Mouse (Mus musculus) urinary bladder, postnatal 14 days (tissue): Measurements from ENCODE around the gene Zxdb.
A peak's percentile ranks its signal among the peaks of the same experiment; 100 is the strongest.
"Not testable (repeated sequence)": the region's sequence is repeated elsewhere in the genome, so short reads cannot be mapped to it uniquely, and the experiment has no call there.

Experiments
- DNase-seq: peaks from one replicate; pipeline ENCODE4 v3.0.0; 2021; ENCODE audit warnings: low spot score

Zxdb gene

DNA sequence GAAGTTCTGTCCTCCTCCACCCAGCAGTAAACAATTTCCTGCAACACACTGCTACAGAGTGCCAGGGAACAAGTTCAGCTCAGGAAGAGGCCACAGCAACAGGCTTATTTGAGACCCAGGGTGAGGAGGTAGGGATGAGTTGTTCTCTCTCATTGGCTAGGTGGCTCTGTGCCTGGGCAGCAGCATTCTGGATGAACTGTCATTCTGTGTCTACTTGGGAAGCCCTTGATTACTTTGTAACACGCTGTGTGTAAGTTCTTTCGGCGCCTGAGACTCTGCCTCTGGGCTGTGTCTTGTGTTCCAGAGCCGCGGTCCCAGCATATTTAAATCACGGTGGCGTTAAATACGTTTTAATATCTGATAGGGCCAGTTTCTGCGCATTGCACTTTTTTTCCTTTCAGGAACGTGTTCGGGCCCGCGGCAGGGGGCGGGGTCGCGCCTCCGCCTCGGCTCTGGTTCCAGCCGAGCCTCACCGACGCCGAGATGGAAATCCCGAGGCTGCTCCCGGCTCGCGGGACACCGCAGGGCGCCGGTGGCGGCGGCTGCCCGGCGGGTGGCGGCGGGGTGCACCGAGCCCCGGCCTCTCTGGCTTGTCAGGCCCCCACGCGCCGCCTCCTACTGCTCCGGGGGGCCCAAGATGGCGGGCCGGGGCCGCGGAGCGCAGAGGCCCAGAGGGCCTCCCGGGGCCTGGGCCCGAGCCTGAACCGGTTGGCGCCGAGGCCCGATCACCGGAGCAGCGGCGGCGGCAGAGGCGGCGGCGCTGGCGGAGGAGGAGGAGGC, at the start of gene Zxdb:
TSS of gene Zxdb (plus strand) at position 378 of the 780 bp plus-strand sequence.
- DNase-seq = not testable (repeated sequence)

DNA sequence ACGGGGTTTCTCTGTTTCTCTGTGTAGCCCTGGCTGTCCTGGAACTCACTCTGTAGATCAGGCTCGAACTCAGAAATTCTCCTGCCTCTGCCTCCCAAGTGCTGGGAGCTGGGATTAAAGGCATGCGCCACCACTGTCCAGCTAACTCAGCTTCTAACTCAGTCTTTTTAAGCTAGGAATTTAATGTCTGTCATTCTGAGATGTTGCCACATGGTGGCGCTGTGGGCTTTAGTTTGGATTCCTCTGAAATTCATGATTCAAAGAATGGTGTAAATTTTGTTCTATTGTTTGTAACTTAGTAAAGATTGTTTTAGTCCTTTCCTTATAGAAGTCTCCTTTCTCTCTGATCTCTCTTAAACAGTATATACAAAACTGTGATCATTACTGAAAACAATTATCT, 49.4 kb upstream of the Zxdb start:
- peak; percentile 37 for DNase-seq

DNA sequence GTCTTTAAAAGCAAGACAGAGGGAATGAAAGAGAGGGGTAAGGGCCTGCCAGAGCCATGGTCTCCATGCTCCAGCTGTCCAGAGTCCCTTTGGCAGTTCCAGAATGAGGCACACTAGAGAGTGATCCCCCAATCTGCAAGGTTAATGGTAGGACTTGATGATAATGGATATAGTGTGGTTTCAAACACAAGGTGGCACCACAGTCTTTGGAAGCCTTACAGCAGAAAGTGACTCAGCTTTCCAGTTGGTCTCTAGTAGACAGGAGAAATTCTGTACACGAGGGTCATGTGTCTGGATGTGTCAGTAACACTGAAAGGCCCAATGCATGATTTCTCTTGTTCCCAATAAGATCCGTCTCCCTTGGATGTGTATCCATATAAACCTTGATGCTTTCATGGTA, 42.8 kb upstream of the Zxdb start:
- DNase-seq = not testable (repeated sequence)

DNA sequence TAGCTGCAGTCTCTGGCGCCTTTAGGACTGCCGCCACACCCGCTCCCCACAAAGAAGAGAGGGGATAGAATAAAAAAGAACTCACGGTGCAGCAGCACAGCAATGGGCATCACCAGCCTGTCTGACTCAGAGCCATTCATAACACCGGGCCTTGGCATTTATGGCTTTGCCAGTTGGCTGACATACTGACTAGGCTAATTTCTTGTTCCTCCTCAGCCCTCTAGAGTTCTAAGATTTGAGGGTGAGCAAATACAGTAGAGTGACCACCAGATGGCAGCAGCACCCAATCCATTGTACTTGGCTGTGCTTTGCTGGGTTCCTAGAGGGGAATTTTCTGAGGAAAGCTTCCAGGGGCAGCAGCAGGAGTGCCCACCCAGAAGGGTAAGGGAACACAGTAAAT, 34.8 kb upstream of the Zxdb start:
- not testable (repeated sequence) for DNase-seq

DNA sequence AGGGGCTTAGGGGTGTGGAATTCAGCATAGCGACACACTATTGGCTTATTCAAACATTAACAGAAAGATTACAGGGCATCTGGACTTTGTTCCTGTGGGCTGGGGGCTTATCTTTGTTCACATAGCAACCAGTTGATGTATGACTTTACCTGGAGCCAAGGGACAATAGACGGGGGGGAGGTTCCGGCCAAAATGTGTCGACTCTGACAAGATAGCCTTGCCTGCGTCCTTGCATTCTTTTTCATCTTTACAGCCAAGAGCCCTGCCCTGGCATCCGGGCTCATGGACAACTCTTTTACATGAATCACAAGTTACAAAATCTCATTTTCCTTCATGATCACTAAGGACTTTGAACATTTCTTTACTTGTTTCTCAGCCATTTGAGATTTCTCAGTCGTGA, 17.7 kb upstream of the Zxdb start:
- DNase-seq = not testable (repeated sequence)

DNA sequence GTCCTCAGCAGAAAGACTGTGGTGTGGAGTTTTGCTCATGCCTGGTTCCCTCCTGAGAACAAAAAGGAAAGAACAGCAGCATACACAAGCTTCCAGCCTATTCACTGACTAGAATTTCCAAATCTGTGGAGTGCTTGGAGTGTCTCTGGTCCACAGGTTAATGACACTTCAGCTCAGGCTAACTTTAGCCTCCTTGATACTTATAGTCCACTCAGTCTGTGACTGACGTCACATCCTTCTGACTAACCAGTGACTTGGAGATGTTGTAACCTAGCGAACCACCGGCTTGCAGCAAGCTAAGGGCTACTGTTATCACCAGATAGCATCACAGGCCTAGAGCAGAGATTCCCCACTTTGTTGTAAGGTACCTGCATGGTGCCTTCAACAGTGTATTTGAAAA, 14.6 kb upstream of the Zxdb start:
- not testable (repeated sequence) for DNase-seq

DNA sequence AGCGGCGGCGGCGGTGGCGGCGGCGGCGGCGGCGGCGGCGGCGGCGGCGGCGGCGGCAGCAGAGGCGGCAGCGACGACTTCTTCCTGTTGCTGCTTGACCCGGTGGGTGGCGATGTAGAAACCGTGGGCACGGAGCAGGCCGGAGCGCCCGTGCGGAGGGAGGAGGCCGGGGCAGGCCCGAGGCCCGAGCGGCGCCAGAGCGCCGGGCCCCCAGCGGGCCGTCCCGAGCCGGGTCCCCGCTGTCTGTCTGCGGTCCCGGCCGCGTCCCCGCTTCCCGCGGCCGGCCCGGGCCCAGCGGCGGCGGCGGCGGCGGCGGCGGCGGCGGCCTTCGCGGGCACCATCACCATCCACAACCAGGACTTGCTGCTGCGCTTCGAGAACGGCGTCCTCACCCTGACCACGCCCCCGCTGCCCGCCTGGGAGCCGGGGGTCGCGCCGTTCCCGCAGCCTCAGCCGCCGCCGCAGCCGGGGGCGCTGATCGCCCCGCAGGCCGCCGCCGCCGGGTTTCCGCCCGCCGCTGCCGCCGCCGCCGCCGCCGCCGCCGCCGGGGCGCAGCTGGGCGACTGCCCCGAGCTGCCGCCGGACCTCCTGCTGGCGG, 702 bp downstream of the Zxdb start:
- not testable (repeated sequence) for DNase-seq

DNA sequence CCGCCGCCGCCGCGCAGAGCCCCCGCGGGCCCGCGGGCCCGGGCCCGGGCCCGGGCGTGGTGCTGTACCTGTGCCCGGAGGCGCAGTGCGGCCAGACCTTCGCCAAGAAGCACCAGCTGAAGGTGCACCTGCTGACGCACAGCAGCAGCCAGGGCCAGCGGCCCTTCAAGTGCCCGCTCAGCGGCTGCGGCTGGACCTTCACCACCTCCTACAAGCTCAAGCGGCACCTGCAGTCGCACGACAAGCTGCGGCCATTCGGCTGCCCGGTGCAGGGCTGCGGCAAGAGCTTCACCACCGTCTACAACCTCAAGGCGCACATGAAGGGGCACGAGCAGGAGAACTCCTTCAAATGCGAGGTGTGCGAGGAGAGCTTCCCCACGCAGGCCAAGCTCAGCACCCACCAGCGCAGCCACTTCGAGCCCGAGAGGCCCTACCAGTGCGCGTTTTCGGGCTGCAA, 1.3 kb downstream of the Zxdb start:
- not testable (repeated sequence) for DNase-seq

DNA sequence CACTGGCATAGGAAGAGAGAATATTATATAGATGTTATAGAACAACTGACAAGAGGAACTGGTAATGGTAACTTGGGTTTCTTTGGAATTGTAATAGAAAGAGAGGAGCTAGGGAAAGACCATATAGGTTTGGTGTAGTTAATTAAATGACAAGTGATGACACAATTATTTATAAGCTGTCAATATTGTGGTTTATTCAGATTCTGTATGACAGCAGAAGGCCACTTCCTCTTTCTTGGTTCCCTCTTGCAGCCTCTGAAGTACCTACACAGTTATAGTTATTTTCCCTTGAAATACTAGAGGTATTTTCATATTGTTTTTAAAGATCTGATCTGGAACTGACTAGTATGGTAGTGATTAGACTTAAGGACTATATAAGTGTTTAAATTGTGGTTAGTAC, 7.2 kb downstream of the Zxdb start:
- no peak for DNase-seq

DNA sequence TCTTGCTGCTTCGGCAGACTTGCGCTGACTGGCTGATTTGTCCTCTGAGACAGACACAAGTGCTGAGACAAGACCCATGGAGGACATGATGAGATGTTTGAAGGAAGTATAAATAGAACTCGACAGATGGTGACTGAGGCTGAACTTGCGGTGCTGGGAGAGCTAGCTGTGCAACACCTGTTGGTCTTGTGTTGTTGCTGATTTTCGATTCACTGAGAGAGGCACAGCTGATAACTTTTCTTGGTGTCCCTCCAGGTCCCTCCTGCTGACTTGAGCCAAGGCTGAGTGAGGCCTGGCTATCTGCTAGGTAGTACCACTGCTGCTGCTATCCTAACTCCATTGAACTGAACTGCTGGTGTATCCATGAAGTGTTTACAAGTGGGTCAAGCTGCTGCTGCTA, 29.4 kb downstream of the Zxdb start:
- no peak for DNase-seq

DNA sequence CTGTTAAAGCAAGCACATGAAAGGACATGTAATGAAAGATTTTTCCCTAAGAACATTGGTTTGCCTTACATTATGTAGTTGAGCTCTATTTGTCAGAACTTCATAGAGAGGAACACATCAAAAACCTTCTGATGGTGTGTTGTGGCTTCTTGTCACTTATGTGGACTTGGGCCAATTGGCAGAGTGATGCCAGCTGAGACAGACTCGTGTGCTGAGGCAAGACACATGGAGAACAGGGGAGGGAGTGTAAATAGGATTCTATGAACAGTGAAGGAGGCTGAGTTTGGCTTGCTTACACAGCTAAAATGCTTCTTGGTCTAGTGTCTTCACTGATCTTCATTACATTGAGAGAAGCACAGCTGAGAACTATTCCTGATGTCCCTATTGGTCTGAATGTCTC, 35.6 kb downstream of the Zxdb start:
- DNase-seq = no peak

DNA sequence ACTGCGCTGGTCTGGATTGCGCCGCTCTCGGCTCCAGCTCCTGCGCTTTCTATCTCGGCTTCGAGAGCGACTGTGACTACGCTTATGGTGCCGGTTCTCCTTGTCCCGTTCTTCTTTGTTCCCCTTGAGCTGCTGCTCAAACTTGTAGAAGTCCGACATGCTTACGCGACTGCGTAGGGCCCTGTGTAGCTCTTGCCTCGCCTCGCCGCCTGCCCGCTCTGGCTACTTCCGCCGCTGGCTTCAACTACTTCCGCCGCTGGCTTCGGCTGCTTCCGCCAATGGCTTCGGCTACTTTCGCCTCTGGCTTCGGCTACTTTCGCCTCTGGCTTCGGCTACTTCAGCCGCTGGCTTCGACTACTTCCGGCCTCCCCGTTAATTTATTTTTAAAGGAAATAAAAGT, 49.5 kb downstream of the Zxdb start:
- no peak for DNase-seq
